Mouse (Mus musculus): Measurements from ENCODE around the gene Sh3yl1. TPM values are rescaled to one million over a fixed set of nuclear protein-coding genes. Genes with fewer than 3 reads are reported as not detected.

Gene Sh3yl1
- total RNA-seq, 2 experiments from 2014 or later: 1.5 to 2.5 TPM

DNA sequence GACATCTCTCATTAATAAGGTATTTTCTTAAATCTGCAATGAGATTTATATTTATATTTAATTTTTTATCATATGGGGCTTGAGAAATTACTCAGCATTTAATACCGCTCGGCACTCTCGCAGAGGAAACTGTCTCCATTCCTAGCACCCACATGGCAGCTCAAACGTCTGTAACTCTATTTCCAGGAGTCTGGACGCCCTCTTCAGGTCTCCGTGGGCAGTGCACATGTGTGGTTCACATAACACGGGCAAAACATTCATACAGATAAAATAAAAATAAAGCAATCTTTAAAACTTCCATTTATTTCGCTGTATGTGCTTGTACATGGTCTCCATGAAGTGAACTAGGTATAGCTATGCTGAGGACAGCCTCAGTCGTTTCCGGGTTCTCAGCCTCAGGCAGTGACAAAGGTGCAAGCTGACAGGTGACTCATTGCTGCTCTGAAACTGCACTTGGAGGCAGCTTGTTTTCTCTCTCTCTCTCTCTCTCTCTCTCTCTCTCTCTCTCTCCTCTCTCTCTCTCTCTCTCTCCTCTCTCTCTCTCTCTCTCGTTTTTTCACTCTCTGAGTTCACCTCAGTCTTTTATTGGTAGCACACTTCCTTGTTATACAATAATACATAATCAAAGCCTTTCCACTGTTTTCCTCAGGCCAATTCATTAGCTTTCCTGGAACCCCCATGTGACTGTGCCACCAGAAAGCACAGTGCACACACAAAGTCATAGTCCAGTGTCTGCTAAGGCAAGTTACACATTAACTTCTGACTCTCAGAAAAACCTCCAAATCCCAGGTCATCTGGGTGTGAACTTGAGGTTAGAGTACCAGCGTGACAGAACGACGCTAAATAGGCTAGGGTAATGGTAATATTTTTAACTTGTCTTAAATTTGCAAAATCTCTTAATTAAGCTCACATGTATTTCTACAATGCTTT, 31.9 kb downstream of the Sh3yl1 start:
- intact Hi-C loops (cut with DNase I): no loop called here
- DNase-seq (ENCODE audit: low spot score): no peak

DNA sequence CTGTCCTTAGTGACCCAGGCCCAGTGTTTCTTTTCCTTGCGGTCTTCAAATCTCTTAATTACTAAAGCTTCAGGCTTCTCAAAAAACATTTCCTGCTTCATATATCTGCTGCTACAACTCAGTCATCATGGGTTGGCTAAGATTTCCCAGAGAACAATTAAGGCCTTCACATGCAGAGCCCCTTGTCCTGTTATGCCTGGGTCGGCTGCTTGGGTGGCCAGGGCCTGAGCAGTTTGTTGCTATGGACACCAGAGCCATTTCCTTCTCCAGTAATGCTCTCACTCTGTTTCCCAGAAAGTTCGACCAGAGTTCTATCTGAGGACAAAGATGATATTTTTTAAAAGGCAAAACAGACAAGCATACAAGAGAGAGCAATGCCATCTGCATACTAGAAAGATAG, 32.7 kb downstream of the Sh3yl1 start:
- intact Hi-C loops (cut with DNase I): no loop called here
- no peak for DNase-seq (ENCODE audit: low spot score)

DNA sequence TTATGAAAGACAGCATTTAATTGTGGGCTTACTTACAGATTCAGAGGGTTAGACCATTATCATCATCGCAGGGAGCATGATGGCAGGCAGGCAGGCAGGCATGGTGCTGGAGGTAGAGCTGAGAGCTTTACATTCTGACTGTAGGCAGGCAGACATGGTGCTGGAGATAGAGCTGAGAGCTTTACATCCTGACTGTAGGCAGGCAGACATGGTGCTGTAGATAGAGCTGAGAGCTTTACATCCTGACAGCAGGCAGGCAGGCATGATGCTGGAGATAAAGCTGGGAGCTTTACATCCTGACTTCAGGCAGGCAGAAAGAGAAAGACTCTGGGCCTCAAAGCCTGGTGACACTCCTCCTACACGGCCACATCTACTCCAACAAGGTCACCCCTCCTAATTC, 59.2 kb downstream of the Sh3yl1 start:
- intact Hi-C loops (cut with DNase I): no loop called here

DNA sequence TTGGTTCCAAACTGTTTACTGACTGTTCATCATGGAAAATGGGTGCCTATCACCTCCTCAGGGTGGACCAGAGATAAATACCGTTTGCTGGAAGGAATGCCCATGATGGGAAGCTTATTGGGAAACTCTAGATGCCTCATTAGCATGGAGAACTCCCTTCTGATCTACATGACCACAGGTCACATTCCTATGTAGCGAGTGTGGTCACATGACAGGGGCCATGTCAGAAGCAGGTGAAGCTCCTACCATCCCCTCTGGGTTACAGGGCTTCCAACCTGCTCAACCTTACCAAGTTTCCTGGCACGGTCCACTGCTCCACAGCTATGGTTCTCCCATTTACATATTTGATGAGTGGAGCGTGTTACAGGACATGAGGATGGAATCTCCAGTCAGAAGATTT, 92.3 kb downstream of the Sh3yl1 start:
- intact Hi-C loops (cut with DNase I): no loop called here
- no peak for DNase-seq (ENCODE audit: low spot score)

More for the DNA sequence above, 59.2 kb downstream of the Sh3yl1 start:
- no peak for DNase-seq (ENCODE audit: low spot score)

DNA sequence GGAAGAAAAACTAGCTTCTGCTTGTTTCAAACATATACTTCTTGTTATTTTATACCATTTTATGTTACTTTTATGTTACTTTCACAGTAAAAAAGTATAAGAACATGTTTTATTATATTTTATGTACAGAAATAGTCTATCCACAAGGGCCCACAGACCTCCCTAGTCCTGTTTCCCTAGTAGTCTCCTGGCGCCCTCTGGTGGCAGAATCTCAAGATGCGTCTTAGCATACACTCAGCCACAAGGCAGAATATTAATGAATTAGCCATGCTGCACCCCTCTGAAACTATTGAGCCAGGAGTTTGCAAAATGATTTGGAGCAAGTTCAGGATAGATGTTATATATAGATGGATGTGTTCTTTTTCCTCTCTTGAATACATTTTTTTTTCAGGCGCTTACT, 93.5 kb downstream of the Sh3yl1 start:
- no peak for DNase-seq (ENCODE audit: low spot score)
- intact Hi-C loops (cut with DNase I): loop anchor here (1.0 kb wide), 1 partner anchor 408 kb away; no protein-coding TSS in a partner anchor

DNA sequence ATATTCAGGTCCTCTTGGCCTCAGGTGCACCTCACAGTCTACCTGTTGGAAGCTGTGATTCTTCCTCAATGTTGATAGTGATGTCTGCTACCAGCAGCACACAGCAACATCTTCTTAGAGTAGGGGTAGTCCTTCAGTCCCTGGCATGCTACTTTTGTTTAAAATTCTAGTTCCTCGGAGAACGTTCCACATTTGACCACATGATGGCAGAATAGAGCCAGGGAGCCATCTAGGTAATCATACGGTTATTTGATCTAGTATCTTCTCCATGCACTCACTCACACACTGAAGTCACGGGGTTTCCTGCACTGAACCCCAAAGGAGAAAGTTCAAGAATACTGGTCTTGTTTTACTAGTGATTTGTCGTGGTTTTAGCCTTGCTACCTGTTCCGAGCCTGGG, 96.7 kb downstream of the Sh3yl1 start:
- no peak for DNase-seq (ENCODE audit: low spot score)
- intact Hi-C loops (cut with DNase I): no loop called here

Other genes starting within 250 kb of the Sh3yl1 start
- gene Alkal2, start 27.3 kb upstream of the Sh3yl1 start, total RNA-seq (2021): 1 to 10 TPM in 1 of 2 experiments, under 1 TPM in 1; 0.44 to 1.2 TPM
- gene Acp1, start 79 bp upstream of the Sh3yl1 start, total RNA-seq (2021): 10 to 100 TPM; 24.4 to 33.3 TPM
- gene Fam110c, start 162.2 kb downstream of the Sh3yl1 start, total RNA-seq (2021): under 1 TPM; 0.29 to 0.50 TPM

Data from heart, postnatal 25 days (tissue).